Mouse (Mus musculus): ENCODE results near the gene Tsfm.

The Tsfm gene

DNA sequence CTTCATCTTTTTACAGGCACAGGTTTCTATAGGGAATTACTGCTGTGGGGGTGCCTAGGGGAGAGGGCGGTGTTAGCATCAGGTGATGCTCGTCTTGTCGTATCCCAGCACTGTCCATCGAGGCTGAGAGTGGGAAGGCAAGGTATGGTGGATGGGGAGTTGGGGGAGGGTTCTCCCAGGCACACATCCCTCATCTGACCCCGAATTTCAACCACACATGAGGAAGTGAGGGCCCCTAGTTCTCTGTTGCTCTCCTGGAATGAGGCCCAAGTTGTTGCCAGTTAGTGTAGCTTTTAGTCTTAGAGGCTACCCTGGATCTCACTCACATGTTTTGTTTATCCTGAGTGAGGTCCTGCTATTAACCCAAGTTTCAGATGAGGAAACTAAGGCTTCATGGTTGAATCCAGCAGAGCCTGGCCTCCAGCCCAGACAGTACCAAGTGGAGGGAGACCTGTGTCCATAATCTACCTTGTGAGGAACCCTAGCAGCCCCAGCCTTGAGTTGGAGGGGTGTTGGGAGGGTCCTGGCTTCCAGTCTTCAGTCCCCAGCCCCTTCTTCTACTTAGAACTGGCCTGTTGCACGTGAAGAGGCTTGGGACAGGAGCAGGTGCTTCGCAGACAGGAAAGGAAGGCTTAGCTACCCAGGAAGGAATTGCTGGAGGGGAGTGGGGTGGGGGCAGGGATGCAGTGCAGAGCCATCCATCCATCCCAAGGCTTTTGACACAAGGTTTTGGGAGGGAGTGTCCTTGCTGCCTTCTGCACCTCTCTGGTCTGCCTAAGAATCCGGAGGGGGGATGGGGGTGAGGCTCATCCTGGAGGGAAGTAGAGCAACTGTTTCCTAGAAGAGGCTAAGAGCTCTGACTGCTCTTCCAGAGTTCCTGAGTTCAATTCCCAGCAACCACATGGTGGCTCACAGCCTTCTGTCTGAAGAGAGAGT is 43.2 kb downstream of the Tsfm start:
- no peak for DNase-seq (ENCODE audit: low spot score in 2 of 2)

DNA sequence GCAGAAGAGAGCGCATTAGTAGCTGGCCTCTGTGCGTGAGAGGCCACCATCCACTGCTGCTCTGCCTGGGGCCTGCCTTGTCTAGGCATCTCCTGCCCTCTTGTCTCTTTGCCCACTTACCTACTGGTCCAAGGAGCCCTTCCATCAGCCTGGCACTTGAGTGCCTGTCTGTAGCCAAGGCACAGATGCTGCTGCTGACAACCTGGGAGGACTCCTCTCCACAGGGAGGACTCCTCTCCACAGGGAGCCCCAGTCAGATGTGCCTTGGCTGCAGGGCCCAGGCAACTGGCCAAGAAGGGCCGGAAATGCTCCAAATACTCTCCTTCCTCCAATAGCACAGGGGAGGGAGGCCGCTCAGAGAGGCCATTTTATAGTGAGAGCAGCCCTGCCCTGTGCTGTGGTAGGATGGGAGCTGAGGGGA is 44.1 kb downstream of the Tsfm start:
- no peak for DNase-seq (ENCODE audit: low spot score in 2 of 2)

DNA sequence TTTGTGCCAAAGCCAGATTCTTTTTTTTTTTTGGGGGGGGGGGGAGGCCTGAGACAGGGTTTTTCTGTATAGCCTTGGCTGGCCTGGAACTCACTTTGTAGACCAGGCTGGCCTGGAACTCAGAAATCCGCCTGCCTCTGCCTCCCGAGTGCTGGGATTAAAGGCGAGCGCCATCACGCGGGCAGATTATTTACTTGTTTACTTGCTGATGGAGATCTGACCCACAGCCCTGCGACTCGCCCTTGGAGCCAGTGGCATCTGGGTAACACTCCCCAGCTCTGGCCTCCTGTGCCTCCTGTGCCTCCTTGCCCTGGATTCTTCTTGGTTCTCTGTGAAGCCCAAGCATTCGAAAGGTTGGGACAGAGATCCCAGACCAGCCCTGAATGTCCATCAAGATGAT is 45.1 kb downstream of the Tsfm start:
- DNase-seq (ENCODE audit: low spot score in 2 of 2) = no peak

DNA sequence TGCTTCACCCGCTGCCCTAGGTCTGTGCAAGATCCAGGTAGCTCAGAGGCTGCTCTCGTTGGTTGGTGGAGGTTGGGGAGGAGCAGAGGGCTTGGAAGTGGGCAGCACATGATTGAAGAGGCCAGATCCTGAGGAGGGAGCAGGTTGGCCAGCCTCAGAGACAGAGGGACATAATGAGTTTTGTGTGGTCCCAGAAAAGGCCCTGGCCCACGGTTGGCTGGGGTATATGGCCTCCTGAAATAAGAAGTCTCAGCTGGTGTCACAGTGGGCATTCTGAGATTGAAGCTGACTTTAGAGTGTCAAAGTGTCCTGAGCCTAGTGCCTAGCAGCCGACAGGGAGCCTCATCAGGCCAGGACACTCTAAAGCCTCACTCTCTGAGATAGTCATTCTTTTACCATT is 45.5 kb downstream of the Tsfm start:
- no peak for DNase-seq (ENCODE audit: low spot score in 2 of 2)

DNA sequence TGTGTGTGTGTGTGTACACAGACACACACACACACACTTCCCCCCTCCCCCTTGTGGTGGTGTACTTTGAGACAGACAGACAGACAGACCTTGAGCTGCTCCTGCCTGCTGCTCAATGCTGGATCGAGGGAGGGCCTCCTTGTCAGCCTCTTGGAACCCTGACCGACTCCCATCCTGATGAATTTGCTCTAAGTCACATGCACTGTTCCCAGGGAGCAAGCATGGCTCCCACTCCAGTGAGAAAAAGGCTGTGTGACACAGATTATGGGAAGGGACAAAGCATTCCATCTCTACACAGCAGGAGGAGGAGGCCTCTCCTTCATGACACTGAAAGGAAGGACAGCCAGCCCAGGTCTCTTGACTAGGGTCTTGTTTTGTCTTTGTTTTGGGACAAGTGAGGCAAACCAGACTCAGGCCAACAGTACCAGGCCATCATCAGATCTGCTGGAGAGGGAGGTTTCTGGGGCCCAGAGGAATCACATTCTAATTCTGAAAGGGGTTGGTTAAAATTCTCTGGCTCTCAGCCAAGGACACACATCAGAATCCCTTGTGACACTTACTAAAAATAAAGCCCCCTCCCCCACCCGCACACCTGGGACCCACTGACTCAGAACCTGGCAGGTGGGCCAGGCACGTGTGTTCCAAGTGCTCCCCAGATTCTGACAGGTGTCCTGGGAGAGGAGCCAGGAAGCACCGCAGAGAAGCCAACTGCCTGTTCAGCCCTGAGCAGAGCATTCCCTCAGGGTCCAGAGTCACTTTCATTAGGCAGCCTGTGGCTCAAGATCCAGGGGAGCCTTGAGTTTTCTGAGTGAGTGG is 46.2 kb downstream of the Tsfm start:
- DNase-seq (ENCODE audit: low spot score in 2 of 2) = no peak

DNA sequence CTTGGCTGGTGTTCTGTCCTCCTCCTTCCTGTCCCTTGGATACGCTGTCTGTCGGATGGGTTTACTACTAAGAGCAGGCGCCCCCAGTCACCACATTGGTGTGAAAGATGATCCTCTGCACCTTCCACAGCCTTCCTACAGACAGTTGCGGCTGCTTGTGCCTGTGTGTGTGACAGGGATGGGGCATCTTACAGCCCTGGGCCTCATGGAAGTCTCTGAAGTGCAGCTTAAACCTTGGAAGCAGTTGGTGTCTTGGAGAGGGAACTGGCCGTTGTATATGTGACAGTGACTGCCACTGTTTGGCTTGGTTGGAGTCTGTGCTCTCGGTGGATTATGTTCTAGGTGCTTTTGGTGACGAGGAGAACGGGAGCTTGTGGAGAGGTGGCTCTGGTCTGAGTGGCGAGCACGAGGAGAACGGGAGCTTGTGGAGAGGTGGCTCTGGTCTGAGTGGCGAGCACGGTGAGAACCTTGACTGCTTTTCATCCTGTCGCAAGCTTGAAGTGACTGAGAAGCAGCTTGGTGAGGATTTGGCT is 47.4 kb downstream of the Tsfm start:
- no peak for DNase-seq (ENCODE audit: low spot score in 2 of 2)

DNA sequence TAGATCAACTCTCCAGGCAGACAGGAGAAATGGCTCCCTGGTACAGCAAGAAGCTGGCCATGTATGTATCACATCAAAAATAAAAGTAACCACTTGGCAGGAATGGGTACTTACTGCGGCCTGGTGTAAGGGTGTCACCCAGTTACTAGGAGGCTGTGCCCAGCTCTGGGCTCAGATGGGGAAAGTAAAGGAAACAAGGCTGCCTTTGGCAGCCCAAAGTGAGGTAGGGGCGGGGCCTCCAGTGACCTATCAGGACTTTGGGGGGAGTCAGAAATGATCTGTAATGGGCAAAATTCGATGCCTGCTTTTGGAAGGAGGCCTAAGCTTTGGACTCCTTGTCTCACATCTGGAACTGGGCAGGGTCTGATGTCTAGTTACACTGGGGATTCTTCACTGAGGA is 48.9 kb downstream of the Tsfm start:
- DNase-seq (ENCODE audit: low spot score in 2 of 2) = no peak

DNA sequence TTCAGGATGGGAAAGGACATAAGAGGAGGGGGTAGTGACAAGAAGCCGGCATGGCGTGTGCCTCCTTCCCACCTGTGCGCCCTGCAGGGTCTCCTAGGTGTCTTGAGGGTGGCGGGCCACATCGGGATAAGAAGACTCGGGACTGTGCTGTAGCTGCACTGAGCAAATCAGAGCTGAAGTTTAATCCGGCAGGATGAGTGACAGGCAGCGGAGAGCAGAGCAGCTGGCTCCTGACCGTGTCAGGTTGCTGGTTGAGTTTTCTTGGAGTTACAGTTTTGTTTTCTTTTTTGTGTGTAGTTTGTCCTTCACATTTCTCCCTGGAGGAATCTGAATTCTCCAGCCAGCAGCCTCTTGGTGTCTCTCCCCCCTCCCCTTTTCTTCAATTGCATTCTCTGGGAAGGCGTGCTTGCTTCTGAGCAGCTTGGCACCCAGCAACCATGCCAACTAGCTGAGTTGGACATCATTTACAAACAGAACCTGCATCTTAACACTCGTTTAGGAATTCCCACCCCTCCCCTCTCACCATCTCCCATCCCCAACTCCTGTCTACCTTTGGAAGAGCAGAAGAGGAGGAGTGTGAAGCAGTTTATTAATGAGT is 49.6 kb downstream of the Tsfm start:
- no peak for DNase-seq (ENCODE audit: low spot score in 2 of 2)

DNA sequence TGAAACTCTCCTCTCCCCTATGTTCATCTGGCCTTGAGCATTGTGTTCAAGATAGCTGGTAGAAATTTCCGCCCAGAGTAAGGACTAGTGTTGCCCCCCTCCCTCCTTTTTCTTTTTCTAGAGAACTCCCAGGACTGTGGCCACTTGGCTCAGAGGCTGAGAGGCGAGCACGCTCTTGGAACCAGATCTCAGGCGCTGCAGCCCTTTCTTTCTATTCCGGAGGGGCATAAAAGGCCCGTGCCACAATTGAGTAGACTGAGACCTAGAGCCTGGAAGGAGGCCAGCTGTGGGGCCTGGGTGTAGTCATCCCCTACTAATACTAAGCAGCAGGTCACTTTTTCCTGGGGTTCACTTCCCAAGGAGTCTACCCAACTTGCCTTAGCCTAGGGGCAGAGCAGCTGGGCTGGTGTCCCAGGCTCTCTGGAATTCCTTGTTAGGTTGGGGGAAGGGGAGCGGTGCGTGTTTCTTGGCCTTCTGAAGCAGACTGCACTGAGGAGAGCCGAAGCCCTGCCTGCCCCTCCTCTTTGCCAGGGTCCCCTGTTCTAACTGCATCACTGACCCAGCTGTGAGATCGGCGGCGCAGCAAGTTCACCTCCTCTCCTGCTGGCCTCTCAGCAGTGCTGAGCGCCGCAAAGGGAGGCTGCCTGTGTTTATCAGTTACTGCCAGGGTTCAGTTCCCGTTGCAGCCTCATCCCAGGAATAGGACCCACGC is 50.3 kb downstream of the Tsfm start:
- peak; percentile 7 to 22 for DNase-seq (ENCODE audit: low spot score in 2 of 2)

DNA sequence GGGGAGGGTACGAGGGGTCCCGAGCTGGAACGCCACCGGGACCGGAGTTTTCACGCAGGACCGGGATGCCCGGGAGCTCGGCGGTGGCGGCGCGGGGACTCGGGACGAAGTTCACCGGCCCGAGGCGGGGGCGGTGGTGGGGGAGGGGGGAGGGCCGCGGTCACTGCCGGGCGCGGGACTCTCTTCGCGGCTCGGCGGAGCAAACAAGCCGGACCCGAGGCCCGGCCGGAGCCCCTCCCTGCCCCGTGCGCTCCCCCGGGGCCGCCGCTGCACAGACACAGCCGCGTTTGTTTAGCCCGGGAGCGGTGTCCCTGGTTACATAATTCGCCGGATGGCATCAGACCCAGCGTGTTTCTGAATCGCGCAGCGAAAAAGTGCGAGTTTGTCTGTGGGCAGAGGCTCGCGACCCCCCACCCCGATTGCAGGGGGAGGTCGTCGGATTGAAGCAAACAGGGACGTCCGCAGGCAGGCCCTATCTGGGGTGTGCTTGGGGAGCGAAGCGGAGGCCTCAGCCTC is 50.9 kb downstream of the Tsfm start:
- DNase-seq (ENCODE audit: low spot score in 2 of 2) = peak; percentile 25 to 31

DNA sequence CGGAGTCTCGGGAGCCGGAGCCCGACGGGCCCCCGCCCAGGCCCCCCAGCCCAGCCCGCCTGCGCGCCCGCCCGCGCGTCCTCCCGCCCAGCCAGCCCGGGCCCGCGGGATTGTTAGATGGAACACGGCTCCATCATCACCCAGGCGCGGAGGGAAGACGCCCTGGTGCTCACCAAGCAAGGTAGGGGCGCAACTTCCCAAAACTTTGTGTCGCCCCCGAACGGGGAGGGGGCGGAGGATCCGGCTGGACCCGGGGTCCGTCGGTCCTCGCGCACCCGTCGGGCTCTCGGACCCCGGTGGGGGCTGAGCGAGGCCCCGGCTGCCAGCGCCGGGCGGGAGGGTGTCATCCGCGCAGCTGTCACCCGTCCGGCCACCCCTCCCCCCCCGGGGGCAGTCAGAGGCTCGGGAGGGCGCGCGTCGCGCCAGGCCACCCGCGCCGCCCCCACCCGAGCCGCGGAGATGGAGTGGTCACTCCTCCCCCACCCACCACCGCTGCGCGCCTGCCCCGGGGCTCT is 51.5 kb downstream of the Tsfm start:
- DNase-seq (ENCODE audit: low spot score in 2 of 2) = peak; percentile 38 to 42

DNA sequence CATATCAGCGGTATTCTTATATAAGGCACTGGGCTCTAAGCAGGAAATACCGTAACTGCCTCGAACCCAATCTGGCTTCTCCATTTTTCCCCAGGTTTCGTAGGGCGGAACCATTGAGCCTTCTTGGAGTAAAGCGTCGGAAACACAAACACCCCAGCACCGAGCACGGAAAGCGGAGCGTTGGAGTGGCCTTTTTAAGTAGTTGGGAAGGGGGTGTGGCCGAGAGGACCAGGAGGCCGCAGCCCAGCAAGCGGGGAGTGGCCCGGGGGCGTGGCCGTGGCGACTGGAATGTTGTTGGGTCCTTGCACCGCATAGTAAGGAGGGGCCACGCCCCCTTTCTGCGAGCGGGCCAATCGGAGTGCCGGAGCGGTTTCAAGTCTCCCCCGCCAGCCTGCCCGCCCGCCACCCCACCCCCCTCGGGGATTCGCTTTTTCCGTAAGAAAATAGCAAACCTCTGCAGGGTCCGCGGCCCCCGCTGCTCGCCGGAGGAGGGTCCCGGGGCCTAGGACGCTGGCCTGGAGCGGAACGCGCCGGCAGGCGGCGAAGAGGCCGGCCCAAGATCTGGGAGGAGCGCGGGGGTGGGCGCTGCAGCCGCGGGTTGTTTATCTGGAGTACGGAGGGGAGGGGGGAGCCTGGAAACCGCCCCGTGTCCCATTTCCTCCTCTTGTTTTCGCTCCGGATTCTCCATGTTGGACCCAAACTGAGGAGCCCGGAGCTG is 52.2 kb downstream of the Tsfm start, which contains the start of gene Ctdsp2:
Ctdsp2 (plus strand) TSS at position 441 of the 718 bp plus-strand sequence.
- DNase-seq (ENCODE audit: low spot score in 2 of 2) = peak; percentile 97 to 98

DNA sequence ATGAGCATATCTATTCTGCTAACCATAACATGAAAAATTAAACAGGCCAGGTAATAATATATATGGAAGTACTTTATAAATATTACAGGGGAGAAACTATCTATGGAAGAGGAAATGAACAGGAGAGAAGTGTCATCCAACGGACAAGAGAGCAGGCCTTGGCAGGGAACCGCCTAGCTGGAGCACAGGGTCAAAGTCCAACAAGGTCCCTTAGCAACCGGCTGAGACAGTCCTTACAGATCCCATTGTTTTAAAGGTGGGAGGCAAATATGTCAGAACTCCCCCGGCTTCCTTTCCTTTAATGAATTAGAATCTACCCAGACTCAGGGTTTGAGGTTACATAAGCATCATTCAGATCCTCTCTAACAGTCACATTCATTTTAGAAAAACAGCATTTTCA is 53.6 kb downstream of the Tsfm start:
- no peak for DNase-seq (ENCODE audit: low spot score in 2 of 2)

DNA sequence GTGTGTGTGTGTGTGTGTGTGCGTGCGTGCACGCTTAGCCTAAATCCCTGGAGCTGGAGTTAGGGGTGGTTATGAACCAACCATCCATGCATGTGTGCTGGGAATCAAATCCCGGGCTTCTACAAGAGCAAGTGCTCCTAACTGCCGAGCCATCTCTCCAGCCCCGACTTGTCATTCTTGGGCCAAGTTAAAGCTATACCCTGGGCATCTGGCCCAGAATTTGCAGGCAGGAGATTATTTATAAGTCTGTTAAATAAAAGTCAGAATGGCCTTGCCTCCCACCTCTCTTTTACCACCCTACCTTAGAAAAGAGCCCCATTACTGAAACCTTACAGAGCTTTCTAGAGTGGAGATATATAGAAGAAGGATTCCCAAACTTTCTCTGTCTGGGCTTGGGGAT is 54.9 kb downstream of the Tsfm start:
- DNase-seq (ENCODE audit: low spot score in 2 of 2) = no peak

DNA sequence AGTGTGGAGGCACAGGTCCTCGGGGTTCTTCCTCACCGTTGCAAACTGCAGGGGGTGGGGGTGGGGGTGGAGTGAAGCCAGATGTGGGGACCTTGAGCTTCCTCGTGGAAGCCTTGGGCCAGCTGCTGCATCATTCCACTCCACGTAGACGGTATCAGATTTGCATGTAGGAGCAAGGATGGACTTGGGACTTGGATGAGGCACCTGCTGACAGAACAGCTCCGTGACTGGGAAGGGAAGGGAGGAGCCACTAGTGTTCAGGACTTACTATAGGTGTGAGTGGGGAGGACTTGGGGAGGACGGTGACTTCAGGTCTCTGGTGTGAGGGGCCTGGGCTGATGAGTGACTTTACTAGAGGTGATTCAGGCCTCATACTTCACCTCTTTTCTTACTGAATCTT is 57.7 kb downstream of the Tsfm start:
- no peak for DNase-seq (ENCODE audit: low spot score in 2 of 2)

DNA sequence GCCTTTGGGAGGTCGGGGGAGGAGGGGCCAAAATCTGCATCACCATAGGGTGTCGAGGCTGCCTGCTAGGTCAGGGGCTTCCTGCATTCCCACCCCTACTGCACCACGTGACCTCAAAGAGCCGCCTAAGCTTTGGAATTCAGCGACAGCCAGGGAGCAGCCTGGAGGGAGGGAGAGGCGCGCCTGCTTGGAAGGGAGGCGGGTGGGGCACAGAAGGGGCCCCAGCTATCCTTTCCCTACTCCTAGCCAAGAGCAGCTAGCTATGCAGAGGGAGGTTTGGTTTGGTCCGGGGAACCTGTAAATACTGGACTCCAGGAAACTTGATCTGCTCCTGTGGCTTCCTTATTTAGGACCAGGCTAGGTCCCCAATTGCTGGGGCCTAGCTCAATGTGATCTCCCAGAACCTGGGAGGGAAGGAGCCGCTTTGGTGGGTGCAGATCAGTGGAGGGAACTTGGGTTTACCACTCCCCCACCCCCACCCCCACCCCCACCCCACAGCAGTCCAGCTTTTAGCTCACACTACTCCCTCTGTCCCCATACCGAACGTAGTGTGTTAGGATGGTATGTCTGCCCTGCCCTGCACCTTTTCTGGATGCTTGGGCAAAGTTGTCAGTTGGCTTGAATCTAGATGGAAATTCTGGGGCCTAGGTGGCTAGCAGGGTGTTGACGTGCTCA is 58.5 kb downstream of the Tsfm start:
- DNase-seq (ENCODE audit: low spot score in 2 of 2) = no peak

DNA sequence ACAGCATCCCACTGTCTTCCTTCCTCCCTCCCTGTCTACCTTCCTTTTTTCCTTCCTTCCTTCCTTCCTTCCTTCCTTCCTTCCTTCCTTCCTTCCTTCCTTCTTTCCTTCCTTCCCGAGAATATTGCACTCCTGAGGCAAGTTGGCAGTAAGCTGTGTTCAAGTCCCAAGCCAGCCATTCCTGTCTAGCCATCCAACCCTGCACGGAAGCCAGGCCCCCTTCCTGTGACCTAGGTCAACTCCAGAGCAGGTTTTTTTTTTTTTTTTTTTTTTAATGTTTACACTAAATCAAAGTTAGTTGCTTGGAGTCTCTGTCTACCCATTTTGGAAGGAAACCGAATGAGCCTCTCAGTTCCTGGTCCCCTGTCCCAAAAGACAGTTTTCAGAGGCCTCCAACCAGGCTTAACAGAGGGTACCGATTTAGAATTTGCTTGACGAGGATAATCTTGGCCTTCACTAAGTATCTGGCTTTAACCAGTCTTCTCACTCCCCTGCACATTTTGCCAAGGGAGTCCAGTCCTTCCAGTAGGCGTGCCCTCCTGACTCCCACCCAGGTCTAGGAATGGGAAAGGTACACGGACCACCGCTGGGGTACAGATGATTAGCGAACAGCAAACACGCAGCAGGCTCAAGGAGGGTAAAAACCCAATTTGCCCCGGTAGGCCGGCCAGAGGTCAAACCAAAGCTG is 59.1 kb downstream of the Tsfm start:
- no peak for DNase-seq (ENCODE audit: low spot score in 2 of 2)

DNA sequence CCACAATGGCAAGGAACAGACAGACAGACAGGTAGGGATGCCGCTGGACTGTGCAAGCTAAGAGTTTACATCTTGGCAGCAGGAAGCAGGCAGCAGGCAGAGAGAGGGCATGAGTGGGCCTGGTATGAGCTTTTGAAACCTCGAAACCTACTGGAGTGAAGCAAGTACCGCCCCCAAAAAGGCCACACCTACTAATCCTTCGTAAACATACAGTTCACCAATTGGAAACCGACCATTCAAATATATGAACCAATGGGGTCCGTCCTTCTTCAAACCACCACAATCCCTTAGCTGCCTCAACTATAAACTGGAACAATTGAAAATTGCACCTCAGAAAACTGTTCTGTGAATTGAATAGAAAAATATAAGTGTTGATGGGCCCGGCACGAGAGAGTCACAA is 66.8 kb downstream of the Tsfm start:
- no peak for DNase-seq (ENCODE audit: low spot score in 2 of 2)

DNA sequence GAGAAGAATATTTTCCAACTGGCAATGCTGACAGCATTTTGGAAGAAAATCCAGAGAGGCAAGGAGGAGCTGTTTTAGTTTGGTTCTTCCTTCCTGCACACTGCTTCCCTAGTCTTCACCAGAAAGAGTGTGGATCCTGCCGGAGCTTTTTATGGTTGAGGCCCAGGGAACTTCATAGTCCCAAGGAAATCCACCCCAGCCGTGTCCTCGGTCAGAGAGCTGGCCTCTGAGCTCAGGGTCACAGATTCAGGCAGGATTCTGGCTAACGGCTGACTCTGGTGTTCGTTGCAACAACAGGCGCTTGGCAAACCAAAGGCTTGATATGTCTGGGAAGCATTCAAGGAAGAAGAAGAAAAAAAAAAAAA is 67.7 kb downstream of the Tsfm start:
- DNase-seq (ENCODE audit: low spot score in 2 of 2) = no peak

All from thymus, postnatal 10 days (tissue).